14 mouse cellular contexts compared by ENCODE assay signal in genomic region chr11:16290381-16290780, GRCm38 (mm10). TPM values are rescaled to one million over a fixed set of nuclear protein-coding genes. Genes with fewer than 3 reads are reported as not detected.
"Had no signal": no experiment of that assay in that cellular context is flagged by ENCODE, and none has a peak within 500 bp of the region (broad histone marks: within the 10 kb centered on the region; RNA-seq: fewer than 3 reads in every experiment).

No protein-coding gene starts in this region.

- ATAC-seq: intestine, embryonic 16.5 days had no signal

- H3K4me1 ChIP-seq: hindbrain, embryonic 15.5 days; limb, embryonic 15.5 days; liver, embryonic 13.5 days; midbrain, embryonic 12.5 days; neural tube, embryonic 15.5 days had no signal

- H3K4me3 ChIP-seq: hindbrain, embryonic 15.5 days; limb, embryonic 15.5 days; liver, embryonic 13.5 days; midbrain, embryonic 12.5 days; neural tube, embryonic 15.5 days had no signal

- H3K27me3 ChIP-seq: hindbrain, embryonic 15.5 days; limb, embryonic 15.5 days; liver, embryonic 13.5 days; midbrain, embryonic 12.5 days; neural tube, embryonic 15.5 days had no signal

- H3K4me2 ChIP-seq: hindbrain, embryonic 15.5 days; limb, embryonic 15.5 days; liver, embryonic 13.5 days; midbrain, embryonic 12.5 days; neural tube, embryonic 15.5 days had no signal

- H3K9ac ChIP-seq: hindbrain, embryonic 15.5 days; limb, embryonic 15.5 days; liver, embryonic 13.5 days; midbrain, embryonic 12.5 days; neural tube, embryonic 15.5 days had no signal

- H3K27ac ChIP-seq: hindbrain, embryonic 15.5 days; limb, embryonic 15.5 days; liver, embryonic 13.5 days; midbrain, embryonic 12.5 days; neural tube, embryonic 15.5 days had no signal

- H3K36me3 ChIP-seq: hindbrain, embryonic 15.5 days; limb, embryonic 15.5 days; liver, embryonic 13.5 days; midbrain, embryonic 12.5 days; neural tube, embryonic 15.5 days had no signal

- DNase-seq: layer of hippocampus, adult 9-11 months; layer of hippocampus, postnatal 36 days; liver, embryonic 13.5 days; lung, adult 18-20 months; lung, postnatal 10 days; lung, postnatal 4 days; thymus, adult 18-20 months; thymus, postnatal 14 days had no signal

- H3K9me3 ChIP-seq: hindbrain, embryonic 15.5 days; limb, embryonic 15.5 days; liver, embryonic 13.5 days; midbrain, embryonic 12.5 days; neural tube, embryonic 15.5 days had no signal

RNA-seq across cellular contexts. Expression of gene Vstm2a, which starts 32.9 kb away (rescaled TPM):
- total RNA-seq: megakaryocyte, adult 5-6 weeks had no signal
